Mouse (Mus musculus) adipocyte (in vitro differentiated cells): ENCODE data around the gene Mctp2.

Experiments used
- DNase-seq: peaks from one replicate; pipeline ENCODE4 v3.0.0-alpha.2; 2016; ENCODE audit warnings: low spot score

Gene Mctp2

GRCm38 (mm10) chr7:72165726-72166701, 140.4 kb downstream of the Mctp2 start:
- no peak for DNase-seq

- no peak for DNase-seq
Measured at GRCm38 (mm10) chr7:72162256-72162655, 144.2 kb downstream of the Mctp2 start.

- no peak for DNase-seq
Measured at GRCm38 (mm10) chr7:72159513-72160063, 146.8 kb downstream of the Mctp2 start.

- no peak for DNase-seq
Measured at GRCm38 (mm10) chr7:72150799-72151708, 155.4 kb downstream of the Mctp2 start.

- DNase-seq: peak; percentile 45
Measured at GRCm38 (mm10) chr7:72149073-72149472, 157.3 kb downstream of the Mctp2 start.

GRCm38 (mm10) chr7:72146849-72147248, 159.6 kb downstream of the Mctp2 start:
- no peak for DNase-seq

GRCm38 (mm10) chr7:72145726-72146520, 160.5 kb downstream of the Mctp2 start:
- DNase-seq: no peak

GRCm38 (mm10) chr7:72138701-72139100, 167.7 kb downstream of the Mctp2 start:
- no peak for DNase-seq

GRCm38 (mm10) chr7:72120986-72121385, 185.4 kb downstream of the Mctp2 start:
- DNase-seq: no peak

- DNase-seq: no peak
Measured at GRCm38 (mm10) chr7:72119713-72120112, 186.7 kb downstream of the Mctp2 start.

GRCm38 (mm10) chr7:72117376-72118077, 188.9 kb downstream of the Mctp2 start:
- DNase-seq: no peak

GRCm38 (mm10) chr7:72115073-72115472, 191.3 kb downstream of the Mctp2 start:
- no peak for DNase-seq

GRCm38 (mm10) chr7:72110578-72110977, 195.8 kb downstream of the Mctp2 start:
- DNase-seq: no peak

GRCm38 (mm10) chr7:72108639-72109399, 197.6 kb downstream of the Mctp2 start:
- no peak for DNase-seq

- DNase-seq: no peak
Measured at GRCm38 (mm10) chr7:72104170-72104569, 202.2 kb downstream of the Mctp2 start.

GRCm38 (mm10) chr7:72103654-72104053, 202.8 kb downstream of the Mctp2 start:
- DNase-seq: no peak

GRCm38 (mm10) chr7:72100683-72101082, 205.7 kb downstream of the Mctp2 start:
- no peak for DNase-seq

- no peak for DNase-seq
Measured at GRCm38 (mm10) chr7:72098603-72099002, 207.8 kb downstream of the Mctp2 start.

GRCm38 (mm10) chr7:72096973-72097372, 209.4 kb downstream of the Mctp2 start:
- peak; percentile 3 for DNase-seq

GRCm38 (mm10) chr7:72096433-72096832, 210.0 kb downstream of the Mctp2 start:
- DNase-seq: no peak
